Mouse (Mus musculus): ENCODE measurements around the gene Ppp1r3d.
A peak's percentile ranks its signal among the peaks of the same experiment; 100 is the strongest.

The Ppp1r3d gene

DNA sequence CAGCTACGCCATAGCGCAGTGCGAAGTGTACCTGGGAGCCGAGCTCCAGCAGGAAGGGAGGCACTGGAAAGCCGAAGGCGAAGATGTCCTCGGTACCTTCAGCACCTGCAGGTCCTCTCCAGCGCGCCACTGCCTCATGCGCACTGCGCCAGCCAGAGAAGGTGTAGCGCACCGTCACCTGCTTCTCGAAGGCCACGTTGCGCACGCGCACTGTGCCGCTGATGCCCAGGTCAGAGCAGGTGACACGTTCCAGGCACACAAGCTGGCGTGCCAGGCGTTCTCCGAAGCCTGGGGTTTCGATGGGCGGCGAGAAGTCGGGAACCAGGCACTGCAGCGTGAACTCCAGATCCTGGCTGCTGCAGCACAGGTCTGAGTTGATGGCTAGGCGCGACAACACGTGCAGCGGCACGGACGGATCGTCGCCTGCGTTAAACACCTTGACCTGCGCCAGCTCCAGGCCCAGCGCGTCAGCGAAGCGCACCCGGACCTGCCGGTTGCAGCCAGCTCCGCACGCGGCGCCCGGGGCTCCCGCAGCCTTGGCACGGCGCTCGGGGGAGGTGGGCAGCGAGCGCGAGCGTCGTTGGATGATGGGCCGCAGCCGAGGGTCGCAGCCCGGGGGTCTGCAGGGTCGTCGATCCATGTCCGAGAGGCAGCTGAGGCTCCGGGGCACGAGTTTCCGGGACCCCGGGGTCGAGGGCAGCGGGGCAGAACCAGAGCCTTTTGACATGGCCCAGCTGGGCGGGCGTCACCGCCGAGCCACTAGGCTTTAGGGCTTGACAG lies 601 bp downstream of the Ppp1r3d start:
- DNase-seq (ENCODE audit: low spot score) = no peak

DNA sequence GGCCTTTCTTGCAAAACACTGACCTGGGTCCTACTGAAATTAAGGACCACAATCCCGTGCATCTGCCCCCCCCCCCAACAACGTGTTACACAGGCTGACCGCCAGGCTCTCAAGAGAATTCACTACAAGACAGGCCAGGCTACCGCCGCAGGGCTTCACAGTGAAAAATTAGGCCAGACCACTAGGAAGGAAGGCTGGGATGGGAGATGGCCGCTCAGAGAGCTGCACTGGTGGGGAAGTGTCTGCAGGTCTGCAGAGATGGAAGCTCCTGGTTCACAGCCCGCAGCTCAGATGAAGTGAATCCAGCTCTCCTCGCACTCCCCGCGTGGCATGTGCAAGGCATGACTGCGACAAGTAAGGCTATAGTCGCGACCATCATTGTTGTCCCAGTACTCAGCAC lies 1.2 kb downstream of the Ppp1r3d start:
- no peak for DNase-seq (ENCODE audit: low spot score)

DNA sequence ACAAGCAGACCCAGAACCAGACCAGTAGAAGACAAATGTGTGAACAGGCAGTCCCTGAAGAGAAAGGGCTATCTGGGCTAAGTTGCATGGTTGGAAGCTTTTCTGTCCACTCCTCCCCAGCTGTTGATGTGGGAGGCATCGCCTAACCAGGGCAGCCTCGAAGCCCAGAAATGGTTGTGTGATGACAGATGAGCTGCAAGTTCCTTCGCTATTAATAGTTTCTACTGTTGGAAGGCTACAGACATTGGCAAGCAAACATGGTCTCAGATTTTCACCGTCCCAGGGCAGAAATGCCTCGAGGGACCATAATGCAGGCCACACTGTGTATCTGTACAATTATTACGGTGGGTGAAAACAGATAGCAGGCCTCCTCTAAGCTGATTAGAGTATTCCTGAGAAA lies 1.7 kb downstream of the Ppp1r3d start:
- DNase-seq (ENCODE audit: low spot score) = peak; percentile 86

DNA sequence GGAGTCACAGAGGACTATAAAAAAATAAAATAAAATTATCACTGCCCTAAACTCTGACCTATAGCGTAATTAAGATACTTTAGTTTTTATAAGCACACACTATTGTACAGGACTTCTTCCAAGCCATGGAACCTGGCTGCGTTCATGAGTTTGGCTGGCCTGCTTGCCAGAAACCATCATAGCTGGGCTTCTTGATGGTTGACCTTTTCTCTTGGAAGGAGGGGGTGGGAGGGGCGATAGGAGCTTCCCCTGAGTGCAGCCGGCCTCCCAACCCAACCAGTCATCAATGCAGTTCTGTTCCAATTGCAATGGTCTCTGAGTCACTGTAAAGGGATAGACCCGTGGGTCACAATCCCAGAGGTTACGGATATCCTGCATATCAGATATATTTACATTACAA lies 4.0 kb downstream of the Ppp1r3d start:
- DNase-seq (ENCODE audit: low spot score) = peak; percentile 83

DNA sequence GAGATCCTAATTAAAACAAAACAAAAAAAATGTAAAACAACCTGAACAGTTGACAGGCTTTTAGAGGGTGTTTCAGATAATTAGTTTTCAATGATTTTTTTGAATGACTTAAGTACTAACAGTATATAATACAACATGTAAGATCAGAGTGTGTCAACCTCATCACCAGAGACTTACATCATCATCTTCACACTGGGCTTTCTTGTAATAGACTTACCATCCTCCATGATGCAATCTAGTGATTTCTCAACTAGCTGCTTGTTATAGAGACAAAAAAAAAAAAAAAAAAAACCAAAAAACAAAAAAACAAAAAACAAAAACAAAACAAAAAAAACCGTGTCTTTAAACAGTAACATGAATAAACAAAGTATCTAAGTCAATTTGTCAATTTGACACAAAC lies 5.2 kb downstream of the Ppp1r3d start:
- peak; percentile 81 for DNase-seq (ENCODE audit: low spot score)

DNA sequence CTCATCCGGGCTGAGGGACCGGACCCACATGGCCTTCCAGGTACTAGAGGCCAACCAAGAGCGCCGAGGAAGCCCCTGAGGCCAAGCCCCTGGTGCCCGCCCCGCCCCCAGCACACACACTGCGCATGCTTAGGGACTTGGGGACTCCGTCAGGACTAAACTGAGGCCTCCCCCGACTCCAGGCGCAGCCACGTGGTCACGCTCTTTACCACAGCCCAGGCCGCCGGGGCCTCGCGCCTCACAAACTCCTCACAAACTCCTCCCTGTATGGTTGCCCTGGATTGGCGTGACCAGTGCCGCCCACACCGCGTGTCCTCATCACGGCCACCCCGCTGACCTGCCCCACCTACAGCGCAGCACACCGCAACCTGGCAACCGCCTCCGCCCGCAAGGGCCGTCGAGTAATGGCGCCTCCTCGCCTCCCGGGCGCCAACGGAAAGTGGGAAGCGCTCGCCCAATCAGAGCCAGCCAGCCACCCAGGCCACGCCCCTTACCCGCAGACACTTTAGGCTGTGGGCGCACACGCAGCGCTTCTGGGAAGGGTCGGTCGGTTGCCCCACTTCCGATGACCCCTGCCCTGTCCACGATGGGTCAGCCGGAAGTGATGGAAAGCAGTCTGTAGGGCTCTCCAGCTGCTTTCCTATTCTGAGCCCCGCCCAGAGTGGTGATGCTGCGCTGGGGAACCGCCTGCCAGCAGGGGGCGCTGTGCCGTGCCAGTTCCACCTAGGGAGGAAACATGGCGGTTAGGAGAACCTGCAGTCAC lies 7.0 kb downstream of the Ppp1r3d start, which contains the start of gene Sycp2:
Sycp2 (minus strand) TSS at position 633 of the 763 bp plus-strand sequence.
- DNase-seq (ENCODE audit: low spot score) = no peak

Data from adipocyte (in vitro differentiated cells).